Mouse (Mus musculus): Measurements from ENCODE around the gene Dclre1c. TPM values are rescaled to one million over a fixed set of nuclear protein-coding genes. Genes with fewer than 3 reads are reported as not detected.

Dclre1c gene
- polyA plus RNA-seq, 1 experiment from 2014 or later = 5.8 TPM

DNA sequence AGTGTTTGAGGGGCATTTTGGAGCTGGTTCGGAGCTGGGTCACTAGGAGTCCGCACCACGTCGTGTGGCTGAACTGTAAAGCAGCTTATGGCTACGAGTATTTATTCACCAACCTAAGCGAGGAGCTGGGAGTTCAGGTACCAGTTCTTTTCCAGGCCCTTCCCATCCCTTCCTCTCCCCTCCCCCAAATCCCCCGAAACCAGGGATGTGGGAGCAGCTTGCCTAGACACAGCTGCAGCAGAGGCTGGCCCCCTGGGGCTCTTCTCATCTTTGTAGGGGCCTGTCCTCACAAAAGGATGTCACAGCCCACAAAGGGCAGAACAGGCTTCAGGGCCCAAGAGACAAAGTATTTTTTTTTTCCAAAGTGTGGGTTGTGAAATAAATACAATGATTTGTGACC lies 14.0 kb downstream of the Dclre1c start:
- 65% methylated on average over 7 of the region's 7 CpGs for WGBS
- H3K27me3 ChIP-seq (ENCODE audit: control insufficient read depth, insufficient read depth, low read length) = no peaks in the 10 kb centered on the region
- no peak overlapping the region for H3K9ac ChIP-seq (ENCODE audit: low read length)
- H3K9me3 ChIP-seq (ENCODE audit: control insufficient read depth, low read length) = no peaks in the 10 kb centered on the region
- peaks cover 0 to 3% of the 10 kb centered on the region in 2 experiments; a peak in 1 of 4 replicates for H3K4me1 ChIP-seq (ENCODE audit: control insufficient read depth in 2 of 2, insufficient read depth in 2 of 2, low read length in 2 of 2)
- no peak overlapping the region for H3K4me2 ChIP-seq (ENCODE audit: low read length)
- H3K36me3 ChIP-seq (ENCODE audit: control insufficient read depth, insufficient read depth, low read length) = peaks cover 32% of the 10 kb centered on the region
- H3K27ac ChIP-seq (replicated peaks in 1 of 2; ENCODE audit: control insufficient read depth in 1 of 2, insufficient read depth in 1 of 2, low read depth in 2 of 2, low read length in 2 of 2) = no peak overlapping the region
- no peak overlapping the region for H3K4me3 ChIP-seq (ENCODE audit: control insufficient read depth in 1 of 2, insufficient read depth in 1 of 2, low read depth in 1 of 2, low read length in 2 of 2)
- no peak for ATAC-seq (ENCODE audit: insufficient number of reproducible peaks, insufficient read depth, low FRiP score, low read depth)

DNA sequence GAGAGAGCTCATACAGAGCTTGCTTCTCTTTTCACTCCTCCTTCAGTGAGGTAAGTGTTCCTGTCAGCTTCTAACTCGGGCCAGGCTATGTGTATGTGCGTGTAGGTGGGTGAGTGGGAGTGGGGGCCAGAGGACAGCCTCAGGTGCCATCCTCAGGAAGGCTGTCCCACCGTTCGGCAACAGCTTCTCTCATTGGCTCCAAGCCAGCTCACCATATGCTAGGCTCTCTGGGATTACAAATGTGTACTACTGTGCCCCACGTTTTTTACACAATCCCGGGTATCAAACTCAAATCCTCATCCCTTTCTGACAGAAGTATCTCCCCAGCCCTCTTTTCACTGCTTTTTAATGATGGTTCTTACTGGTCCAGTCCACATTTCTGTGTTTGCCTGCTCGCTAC lies 20.3 kb downstream of the Dclre1c start:
- Histone ChIP-seq H3K4me2 (ENCODE audit: low read length) (no peak overlapping the region), H3K36me3 (ENCODE audit: control insufficient read depth, insufficient read depth, low read length) (peaks cover 31% of the 10 kb centered on the region), H3K4me3 (ENCODE audit: control insufficient read depth in 1 of 2, insufficient read depth in 1 of 2, low read depth in 1 of 2, low read length in 2 of 2) (no peak overlapping the region), H3K4me1 (ENCODE audit: control insufficient read depth in 2 of 2, insufficient read depth in 2 of 2, low read length in 2 of 2) (no peaks in the 10 kb centered on the region), H3K9me3 (ENCODE audit: control insufficient read depth, low read length) (no peaks in the 10 kb centered on the region), H3K9ac (ENCODE audit: low read length) (no peak overlapping the region), H3K27ac (replicated peaks in 1 of 2; ENCODE audit: control insufficient read depth in 1 of 2, insufficient read depth in 1 of 2, low read depth in 2 of 2, low read length in 2 of 2) (no peak overlapping the region), H3K27me3 (ENCODE audit: control insufficient read depth, insufficient read depth, low read length) (no peaks in the 10 kb centered on the region)
- ATAC-seq (ENCODE audit: insufficient number of reproducible peaks, insufficient read depth, low FRiP score, low read depth) = no peak
- WGBS = 74% methylated on average over 7 of the region's 7 CpGs

DNA sequence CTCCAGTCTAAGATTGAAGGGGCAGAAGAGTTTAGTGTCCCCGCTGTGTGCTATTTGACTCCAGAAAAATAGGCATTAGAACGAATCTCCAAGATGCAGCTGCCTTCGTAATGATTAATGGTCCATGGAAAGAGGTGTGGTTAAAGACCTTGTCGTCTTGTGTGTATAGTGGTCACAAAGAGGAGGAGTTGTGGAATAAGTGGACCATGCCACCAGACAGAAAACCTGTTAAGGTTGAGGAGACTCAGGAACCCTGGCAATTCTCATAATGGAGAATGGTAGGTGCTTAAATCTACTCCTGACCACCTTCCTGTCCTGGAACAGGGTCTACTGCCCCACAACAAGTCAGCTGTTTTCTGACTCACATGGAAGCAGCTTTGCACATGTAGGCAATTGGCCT lies 22.1 kb downstream of the Dclre1c start:
- Histone ChIP-seq H3K9ac (ENCODE audit: low read length) (no peak overlapping the region), H3K27ac (replicated peaks in 1 of 2; ENCODE audit: control insufficient read depth in 1 of 2, insufficient read depth in 1 of 2, low read depth in 2 of 2, low read length in 2 of 2) (no peak overlapping the region), H3K36me3 (ENCODE audit: control insufficient read depth, insufficient read depth, low read length) (peaks cover 23% of the 10 kb centered on the region), H3K4me1 (ENCODE audit: control insufficient read depth in 2 of 2, insufficient read depth in 2 of 2, low read length in 2 of 2) (no peaks in the 10 kb centered on the region), H3K4me3 (ENCODE audit: control insufficient read depth in 1 of 2, insufficient read depth in 1 of 2, low read depth in 1 of 2, low read length in 2 of 2) (no peak overlapping the region), H3K4me2 (ENCODE audit: low read length) (no peak overlapping the region), H3K27me3 (ENCODE audit: control insufficient read depth, insufficient read depth, low read length) (no peaks in the 10 kb centered on the region), H3K9me3 (ENCODE audit: control insufficient read depth, low read length) (no peaks in the 10 kb centered on the region)
- 91% methylated on average over 4 of the region's 4 CpGs for WGBS
- ATAC-seq (ENCODE audit: insufficient number of reproducible peaks, insufficient read depth, low FRiP score, low read depth) = no peak

DNA sequence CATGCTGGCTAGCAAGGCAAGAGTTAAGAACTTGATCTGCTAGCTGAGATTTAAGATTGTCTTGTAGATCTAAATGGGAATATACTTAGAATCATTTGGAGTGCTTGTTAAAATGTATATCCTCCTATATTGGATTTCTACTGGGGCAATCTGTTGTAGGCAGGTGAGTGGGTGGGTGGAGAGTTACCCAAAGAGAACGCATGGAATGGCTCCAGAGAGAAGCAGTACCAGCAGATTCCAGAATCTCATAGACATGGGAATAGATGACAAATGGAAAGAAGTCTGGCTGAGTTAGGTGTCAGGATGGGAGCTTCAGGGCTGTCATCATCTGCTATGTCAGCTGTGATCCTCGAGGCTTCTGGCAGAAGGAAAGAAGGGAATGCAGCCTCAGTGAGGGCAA lies 25.5 kb downstream of the Dclre1c start:
- H3K9ac ChIP-seq (ENCODE audit: low read length) = no peak overlapping the region
- WGBS = 56% methylated on average over 2 of the region's 2 CpGs
- H3K4me1 ChIP-seq (ENCODE audit: control insufficient read depth in 2 of 2, insufficient read depth in 2 of 2, low read length in 2 of 2) = no peaks in the 10 kb centered on the region
- no peak for ATAC-seq (ENCODE audit: insufficient number of reproducible peaks, insufficient read depth, low FRiP score, low read depth)
- H3K9me3 ChIP-seq (ENCODE audit: control insufficient read depth, low read length) = no peaks in the 10 kb centered on the region
- H3K36me3 ChIP-seq (ENCODE audit: control insufficient read depth, insufficient read depth, low read length) = peaks cover 23% of the 10 kb centered on the region
- H3K27me3 ChIP-seq (ENCODE audit: control insufficient read depth, insufficient read depth, low read length) = no peaks in the 10 kb centered on the region
- H3K27ac ChIP-seq (replicated peaks in 1 of 2; ENCODE audit: control insufficient read depth in 1 of 2, insufficient read depth in 1 of 2, low read depth in 2 of 2, low read length in 2 of 2) = no peak overlapping the region
- no peak overlapping the region for H3K4me3 ChIP-seq (ENCODE audit: control insufficient read depth in 1 of 2, insufficient read depth in 1 of 2, low read depth in 1 of 2, low read length in 2 of 2)
- no peak overlapping the region for H3K4me2 ChIP-seq (ENCODE audit: low read length)

DNA sequence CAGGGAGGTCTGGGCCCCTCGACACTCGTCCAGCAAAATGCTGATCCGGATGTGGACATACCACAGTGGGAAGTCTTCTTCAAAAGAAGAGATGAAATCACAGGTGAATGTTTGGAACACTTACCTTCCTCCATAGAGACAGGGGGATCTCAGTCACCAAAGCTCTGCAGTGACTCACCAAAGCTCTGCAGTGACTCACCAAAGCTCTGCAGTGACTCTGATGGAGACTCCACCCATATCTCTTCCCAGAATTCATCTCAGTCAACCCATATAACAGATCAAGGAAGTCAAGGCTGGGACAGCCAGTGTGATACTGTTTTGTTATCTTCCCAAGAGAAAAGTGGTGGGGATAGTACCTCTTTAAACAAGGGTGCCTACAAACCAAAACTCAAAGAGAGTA lies 29.2 kb downstream of the Dclre1c start:
- no peaks in the 10 kb centered on the region for H3K27me3 ChIP-seq (ENCODE audit: control insufficient read depth, insufficient read depth, low read length)
- no peaks in the 10 kb centered on the region for H3K9me3 ChIP-seq (ENCODE audit: control insufficient read depth, low read length)
- H3K9ac ChIP-seq (ENCODE audit: low read length) = no peak overlapping the region
- H3K4me1 ChIP-seq (ENCODE audit: control insufficient read depth in 2 of 2, insufficient read depth in 2 of 2, low read length in 2 of 2) = no peaks in the 10 kb centered on the region
- H3K4me3 ChIP-seq (ENCODE audit: control insufficient read depth in 1 of 2, insufficient read depth in 1 of 2, low read depth in 1 of 2, low read length in 2 of 2) = no peak overlapping the region
- peaks cover 37% of the 10 kb centered on the region for H3K36me3 ChIP-seq (ENCODE audit: control insufficient read depth, insufficient read depth, low read length)
- 84% methylated on average over 3 of the region's 3 CpGs for WGBS
- no peak for ATAC-seq (ENCODE audit: insufficient number of reproducible peaks, insufficient read depth, low FRiP score, low read depth)
- H3K27ac ChIP-seq (replicated peaks in 1 of 2; ENCODE audit: control insufficient read depth in 1 of 2, insufficient read depth in 1 of 2, low read depth in 2 of 2, low read length in 2 of 2) = no peak overlapping the region
- no peak overlapping the region for H3K4me2 ChIP-seq (ENCODE audit: low read length)

DNA sequence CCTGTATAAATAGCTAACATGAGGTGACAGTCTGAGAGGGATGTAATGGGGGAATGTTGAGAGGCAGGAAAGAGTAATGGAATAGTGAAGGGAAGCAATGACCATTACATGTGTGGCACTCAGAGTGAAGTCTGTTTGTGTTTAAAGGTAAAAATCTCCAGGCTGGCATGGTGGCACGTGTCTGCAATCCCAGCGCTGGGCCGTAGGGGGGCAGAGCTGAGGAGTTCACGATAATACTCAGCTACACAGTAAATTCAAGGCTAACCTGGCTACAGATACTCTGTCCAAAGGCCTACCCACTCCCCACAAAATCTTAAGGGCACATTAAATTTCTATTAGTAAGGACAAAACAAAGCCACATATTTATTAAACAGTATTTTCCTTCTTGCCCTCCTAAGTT lies 32.7 kb downstream of the Dclre1c start:
- Histone ChIP-seq H3K36me3 (ENCODE audit: control insufficient read depth, insufficient read depth, low read length) (peaks cover 60% of the 10 kb centered on the region), H3K4me3 (ENCODE audit: control insufficient read depth in 1 of 2, insufficient read depth in 1 of 2, low read depth in 1 of 2, low read length in 2 of 2) (no peak overlapping the region), H3K4me2 (ENCODE audit: low read length) (no peak overlapping the region), H3K27ac (replicated peaks in 1 of 2; ENCODE audit: control insufficient read depth in 1 of 2, insufficient read depth in 1 of 2, low read depth in 2 of 2, low read length in 2 of 2) (no peak overlapping the region), H3K9ac (ENCODE audit: low read length) (no peak overlapping the region), H3K27me3 (ENCODE audit: control insufficient read depth, insufficient read depth, low read length) (no peaks in the 10 kb centered on the region), H3K4me1 (ENCODE audit: control insufficient read depth in 2 of 2, insufficient read depth in 2 of 2, low read length in 2 of 2) (no peaks in the 10 kb centered on the region), H3K9me3 (ENCODE audit: control insufficient read depth, low read length) (no peaks in the 10 kb centered on the region)
- no peak for ATAC-seq (ENCODE audit: insufficient number of reproducible peaks, insufficient read depth, low FRiP score, low read depth)
- 82% methylated on average over 4 of the region's 4 CpGs for WGBS

DNA sequence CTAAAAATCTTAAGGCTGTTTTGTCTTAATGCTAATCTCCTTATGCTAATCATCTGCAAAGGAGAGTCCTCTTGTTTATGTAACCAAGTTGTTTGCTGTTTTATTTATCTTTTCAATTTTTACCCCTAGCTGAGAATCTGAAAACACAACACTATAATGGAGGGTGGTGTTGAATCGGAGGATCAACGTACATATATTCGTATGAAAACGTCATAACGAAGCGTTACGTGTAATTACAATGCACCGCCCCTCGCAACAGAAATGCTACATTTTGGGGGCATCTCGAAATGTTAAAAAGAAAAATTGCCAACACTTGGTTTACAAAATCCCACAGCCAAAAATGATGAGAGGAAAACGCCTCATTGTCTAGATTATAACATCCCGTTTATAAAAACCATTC lies 50.0 kb downstream of the Dclre1c start:
- WGBS = 2% methylated on average over 12 of the region's 12 CpGs
- no peak for ATAC-seq (ENCODE audit: insufficient number of reproducible peaks, insufficient read depth, low FRiP score, low read depth)
- H3K9me3 ChIP-seq (ENCODE audit: control insufficient read depth, low read length) = no peaks in the 10 kb centered on the region

DNA sequence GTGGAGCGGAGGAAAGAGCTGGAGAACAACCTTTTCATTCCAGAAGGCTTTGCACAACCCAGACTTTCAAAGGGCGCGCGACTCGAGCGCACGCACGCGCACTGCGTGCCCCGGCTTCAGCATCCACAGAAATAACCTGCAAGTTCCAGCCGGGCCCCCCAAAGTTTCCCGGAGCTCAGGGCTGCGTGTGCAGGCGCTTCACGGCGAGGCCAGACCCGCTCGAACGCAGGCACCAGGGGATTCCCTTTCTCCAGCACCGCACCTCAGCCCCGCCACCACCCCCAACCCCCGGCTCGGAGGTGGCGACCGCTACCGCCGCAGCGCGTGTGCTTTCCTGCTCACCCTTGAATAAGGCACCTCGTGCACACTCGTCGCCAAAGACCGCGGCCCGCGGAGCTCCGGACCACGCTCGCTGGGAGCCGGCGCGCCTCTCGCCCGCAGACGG lies 50.5 kb downstream of the Dclre1c start:
- peaks cover 7% of the 10 kb centered on the region; the same call in 1 of the 2 replicates for H3K36me3 ChIP-seq (ENCODE audit: control insufficient read depth, insufficient read depth, low read length)
- H3K4me3 ChIP-seq (ENCODE audit: control insufficient read depth in 1 of 2, insufficient read depth in 1 of 2, low read depth in 1 of 2, low read length in 2 of 2) = peak overlapping the region; percentile 95 to 97
- peak overlapping the region; percentile 76 for H3K4me2 ChIP-seq (ENCODE audit: low read length)
- peak overlapping the region; percentile 83 for H3K9ac ChIP-seq (ENCODE audit: low read length)
- no peaks in the 10 kb centered on the region for H3K27me3 ChIP-seq (ENCODE audit: control insufficient read depth, insufficient read depth, low read length)
- H3K4me1 ChIP-seq (ENCODE audit: control insufficient read depth in 2 of 2, insufficient read depth in 2 of 2, low read length in 2 of 2) = 0 out of 4 replicates have a peak, but pooled peaks cover 0 to 10% of the 10 kb centered on the region in 2 experiments
- H3K9me3 ChIP-seq (ENCODE audit: control insufficient read depth, low read length) = no peaks in the 10 kb centered on the region
- whole genome bisulfite sequencing = under 1% methylated on average over 46 of the region's 46 CpGs
- peak; percentile 80 for ATAC-seq (ENCODE audit: insufficient number of reproducible peaks, insufficient read depth, low FRiP score, low read depth)
- H3K27ac ChIP-seq (replicated peaks in 1 of 2; ENCODE audit: control insufficient read depth in 1 of 2, insufficient read depth in 1 of 2, low read depth in 2 of 2, low read length in 2 of 2) = peak overlapping the region; percentile 75 to 86

More for the DNA sequence above, 50.0 kb downstream of the Dclre1c start:
- Histone ChIP-seq H3K4me3 (ENCODE audit: control insufficient read depth in 1 of 2, insufficient read depth in 1 of 2, low read depth in 1 of 2, low read length in 2 of 2) (peak overlapping the region; percentile 95 to 97), H3K27me3 (ENCODE audit: control insufficient read depth, insufficient read depth, low read length) (no peaks in the 10 kb centered on the region), H3K4me2 (ENCODE audit: low read length) (peak overlapping the region; percentile 76), H3K27ac (replicated peaks in 1 of 2; ENCODE audit: control insufficient read depth in 1 of 2, insufficient read depth in 1 of 2, low read depth in 2 of 2, low read length in 2 of 2) (peak overlapping the region; percentile 75 to 86), H3K9ac (ENCODE audit: low read length) (peak overlapping the region; percentile 83), H3K4me1 (ENCODE audit: control insufficient read depth in 2 of 2, insufficient read depth in 2 of 2, low read length in 2 of 2) (0 out of 4 replicates have a peak, but pooled peaks cover 0 to 10% of the 10 kb centered on the region in 2 experiments), H3K36me3 (ENCODE audit: control insufficient read depth, insufficient read depth, low read length) (peaks cover 7% of the 10 kb centered on the region; the same call in 1 of the 2 replicates)
